Mouse (Mus musculus) brain, embryonic 14.5 days (tissue): Measurements from ENCODE around the gene Gabarap.

ENCODE experiments used
- CTCF ChIP-seq: fragments of 200-500 bp; IDR thresholded peaks from 2 replicates; pipeline ENCODE4 v1.5.1; 2012; ENCODE audit warnings: inconsistent platforms, mild to moderate bottlenecking, moderate library complexity, borderline replicate concordance; ENCODE audit not compliant: insufficient read depth, insufficient read length; ENCODE audit errors: extremely low read depth
- POLR2A ChIP-seq: fragments of 200-500 bp; IDR thresholded peaks from 2 replicates; pipeline ENCODE4 v1.6.1; 2012; ENCODE audit warnings: mild to moderate bottlenecking, inconsistent platforms, borderline replicate concordance; ENCODE audit not compliant: poor library complexity, insufficient read depth, insufficient read length, severe bottlenecking; ENCODE audit errors: extremely low read depth

GRCm38 (mm10) chr11:70014051-70014450, 23.1 kb downstream of the Gabarap start:
- TF ChIP-seq POLR2A: no peak
- no peak for TF ChIP-seq CTCF
